Mouse (Mus musculus) myocyte (in vitro differentiated cells): ENCODE data around the gene Retnlb. TPM values are rescaled to one million over a fixed set of nuclear protein-coding genes. Genes with fewer than 3 reads are reported as not detected.

ENCODE experiments used
- H3K27me3 ChIP-seq: one replicate; pipeline ENCODE4 v1.6.1; 2011; ENCODE audit not compliant: control insufficient read depth, insufficient read depth, insufficient read length
- H3K36me3 ChIP-seq: one replicate; pipeline ENCODE4 v1.6.1; 2011; ENCODE audit not compliant: control insufficient read depth, insufficient read depth
- H3K4me2 ChIP-seq: one replicate; pipeline ENCODE4 v1.6.1; 2011; ENCODE audit warnings: low read depth, control low read depth
- H3K4me3 ChIP-seq: one replicate; pipeline ENCODE4 v1.5.1; 2011; ENCODE audit warnings: mild to moderate bottlenecking, control low read depth, moderate library complexity
- H3K79me2 ChIP-seq: one replicate; pipeline ENCODE4 v1.6.1; 2011; ENCODE audit not compliant: control insufficient read depth, insufficient read depth
- H3ac ChIP-seq: one replicate; pipeline ENCODE4 v1.6.1; 2011; ENCODE audit not compliant: control insufficient read depth, insufficient read length
- CEBPB ChIP-seq: IDR thresholded peaks from 2 replicates; pipeline ENCODE4 v1.6.1; 2011; ENCODE audit warnings: mild to moderate bottlenecking, moderate library complexity; ENCODE audit not compliant: poor library complexity, insufficient read depth, severe bottlenecking
- E2F4 ChIP-seq: IDR thresholded peaks from one replicate; pipeline ENCODE4 v1.6.1; 2011; ENCODE audit warnings: mild to moderate bottlenecking, control low read depth, moderate library complexity; ENCODE audit not compliant: insufficient read depth
- MAX ChIP-seq: IDR thresholded peaks from one replicate; pipeline ENCODE4 v1.6.1; 2011; ENCODE audit warnings: low read depth, mild to moderate bottlenecking, control low read depth
- MYOD1 ChIP-seq, 3 experiments: IDR thresholded peaks; one replicate each; pipeline ENCODE4 v1.6.1; 2011; ENCODE audit warnings: control low read depth in 2 of 3, low read depth in 2 of 3, mild to moderate bottlenecking in 2 of 3, moderate library complexity in 1 of 3; ENCODE audit not compliant: insufficient read length in 2 of 3, control insufficient read depth in 1 of 3
- MYOG ChIP-seq, 3 experiments: IDR thresholded peaks; one replicate each; pipeline ENCODE4 v1.6.1; 2011; ENCODE audit warnings: control low read depth in 2 of 3, low read depth in 2 of 3, mild to moderate bottlenecking in 2 of 3; ENCODE audit not compliant: insufficient read length in 2 of 3, control insufficient read depth in 1 of 3, insufficient read depth in 1 of 3
- POLR2A ChIP-seq: IDR thresholded peaks from one replicate; pipeline ENCODE4 v1.6.1; 2011; ENCODE audit warnings: low read depth, mild to moderate bottlenecking, control low read depth, moderate library complexity; ENCODE audit not compliant: insufficient read length
- POLR2AphosphoS2 ChIP-seq: IDR thresholded peaks from one replicate; pipeline ENCODE4 v1.6.1; 2011; ENCODE audit warnings: low read depth, control low read depth; ENCODE audit not compliant: insufficient read length
- REST ChIP-seq: IDR thresholded peaks from one replicate; pipeline ENCODE4 v1.6.1; 2011; ENCODE audit warnings: mild to moderate bottlenecking, control low read depth, moderate library complexity; ENCODE audit not compliant: insufficient read depth, insufficient read length
- SRF ChIP-seq: IDR thresholded peaks from one replicate; pipeline ENCODE4 v1.6.1; 2011; ENCODE audit warnings: low read depth; ENCODE audit not compliant: control insufficient read depth, insufficient read length
- TCF12 ChIP-seq: IDR thresholded peaks from one replicate; pipeline ENCODE4 v1.6.1; 2011; ENCODE audit warnings: mild to moderate bottlenecking, control low read depth; ENCODE audit not compliant: poor library complexity, insufficient read depth, severe bottlenecking
- TCF3 ChIP-seq: IDR thresholded peaks from one replicate; pipeline ENCODE4 v1.6.1; 2011; ENCODE audit warnings: low read depth, control low read depth; ENCODE audit not compliant: insufficient read length
- USF1 ChIP-seq: IDR thresholded peaks from one replicate; pipeline ENCODE4 v1.6.1; 2011; ENCODE audit warnings: low read depth, mild to moderate bottlenecking, control low read depth, moderate library complexity
- polyA plus RNA-seq: library from polyadenylated mRNA; unstranded; fragments of >200 nt; fragmentation: generic; extraction: Trizol; gene quantifications from one replicate; pipeline ENCODE4 v1.2.1, GENCODE M21; 2012; ENCODE audit warnings: missing spikeins

Gene Retnlb
- polyA plus RNA-seq, result not detected

DNA sequence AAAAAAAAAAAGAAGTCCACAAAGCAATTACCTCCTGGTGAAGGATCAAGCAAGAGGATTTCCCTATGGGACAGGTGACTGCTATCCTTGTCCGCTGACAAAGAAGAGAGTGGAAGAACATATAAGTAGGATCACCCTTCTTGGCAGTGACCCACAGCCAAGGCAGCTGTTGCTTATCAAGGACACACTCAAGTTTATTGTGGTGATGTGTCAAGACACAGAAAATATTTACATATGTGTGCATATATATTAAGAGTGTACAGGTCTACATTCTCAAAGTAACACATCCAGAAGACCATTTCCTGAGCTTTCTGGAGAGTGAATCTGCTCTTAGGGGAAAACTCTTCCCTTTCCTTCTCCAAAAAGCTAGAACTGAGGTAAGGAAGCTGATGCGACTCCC, at the start of gene Retnlb:
Retnlb (plus strand) TSS at position 162 of the 400 bp plus-strand sequence.
- no peak within 1 kb of the TSS for H3ac ChIP-seq
- no peaks in the 10 kb centered on the region for H3K36me3 ChIP-seq
- no peak within 1 kb of the TSS for H3K4me2 ChIP-seq
- H3K79me2 ChIP-seq, result no peaks in the 10 kb centered on the region
- no peak for TF ChIP-seq REST
- TF ChIP-seq MAX, result no peak
- TF ChIP-seq POLR2A, result no peak
- no peak for TF ChIP-seq MYOD1 (IDR thresholded peaks at IDR 0.05; ENCODE audit: control insufficient read depth in 1 of 3, insufficient read length in 2 of 3, low read depth in 2 of 3)
- no peak for TF ChIP-seq CEBPB
- no peak for TF ChIP-seq TCF12
- no peak for TF ChIP-seq E2F4
- no peak for TF ChIP-seq TCF3
- no peak for TF ChIP-seq USF1
- TF ChIP-seq MYOG (IDR thresholded peaks at IDR 0.05; ENCODE audit: control insufficient read depth in 1 of 3, insufficient read depth in 1 of 3, insufficient read length in 2 of 3, low read depth in 2 of 3), result no peak
- TF ChIP-seq POLR2AphosphoS2, result no peak
- no peak for TF ChIP-seq SRF
- H3K4me3 ChIP-seq, result no peak within 1 kb of the TSS
- H3K27me3 ChIP-seq, result no peaks in the 10 kb centered on the region

DNA sequence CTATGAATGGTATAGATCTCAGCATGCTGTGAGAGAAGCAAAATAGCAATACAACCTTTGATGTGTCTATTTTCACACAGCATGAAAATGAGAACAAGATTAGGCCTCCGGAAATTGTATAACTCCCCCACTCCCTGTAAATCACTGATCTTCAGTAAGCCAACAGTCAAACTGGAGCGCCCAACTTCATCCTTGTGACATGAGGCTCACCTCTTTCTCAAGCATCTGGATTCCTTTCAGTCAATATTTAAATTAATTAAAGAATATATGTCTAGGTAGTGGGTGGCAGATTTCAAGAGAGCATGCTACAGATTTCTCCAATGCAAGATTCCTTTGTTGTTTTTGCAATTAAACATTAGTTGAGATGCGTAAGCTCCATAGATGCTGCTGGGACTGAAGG, 47.5 kb upstream of the Retnlb start:
- no peak overlapping the region for H3ac ChIP-seq
- H3K36me3 ChIP-seq, result no peaks in the 10 kb centered on the region
- H3K27me3 ChIP-seq, result no peaks in the 10 kb centered on the region
- H3K4me2 ChIP-seq, result no peak overlapping the region
- H3K79me2 ChIP-seq, result no peaks in the 10 kb centered on the region
- H3K4me3 ChIP-seq, result no peak overlapping the region
- TF ChIP-seq E2F4, result no peak
- no peak for TF ChIP-seq TCF12
- no peak for TF ChIP-seq MYOG (IDR thresholded peaks at IDR 0.05; ENCODE audit: control insufficient read depth in 1 of 3, insufficient read depth in 1 of 3, insufficient read length in 2 of 3, low read depth in 2 of 3)
- TF ChIP-seq CEBPB, result no peak
- no peak for TF ChIP-seq REST
- TF ChIP-seq USF1, result no peak
- TF ChIP-seq SRF, result no peak
- no peak for TF ChIP-seq TCF3

DNA sequence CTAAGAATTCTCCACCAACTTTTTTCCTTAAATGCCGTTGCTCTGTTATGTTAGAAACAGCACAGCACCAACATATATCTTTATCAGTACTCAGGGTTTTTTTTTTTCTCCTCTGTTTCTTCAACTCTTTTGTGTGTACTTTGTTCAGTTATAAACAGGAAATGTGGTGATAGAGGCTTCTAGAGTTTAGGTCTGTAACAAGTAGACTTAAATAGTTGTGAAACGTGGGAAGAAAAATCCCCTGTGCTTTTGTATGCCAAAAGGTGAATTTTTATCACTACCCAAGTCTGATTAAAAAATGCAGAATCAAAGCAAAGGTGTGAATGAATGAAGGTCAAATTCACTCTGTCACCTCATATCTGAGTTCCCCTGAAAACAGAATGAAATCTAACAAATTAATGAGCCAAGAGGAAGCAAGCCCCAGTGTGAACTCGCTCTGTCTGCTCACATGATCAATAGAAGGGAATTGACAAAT, 44.6 kb upstream of the Retnlb start, which contains the start of gene Trat1:
Trat1 (minus strand) TSS at position 51 of the 475 bp plus-strand sequence.
- H3K4me3 ChIP-seq, result no peak within 1 kb of the TSS

DNA sequence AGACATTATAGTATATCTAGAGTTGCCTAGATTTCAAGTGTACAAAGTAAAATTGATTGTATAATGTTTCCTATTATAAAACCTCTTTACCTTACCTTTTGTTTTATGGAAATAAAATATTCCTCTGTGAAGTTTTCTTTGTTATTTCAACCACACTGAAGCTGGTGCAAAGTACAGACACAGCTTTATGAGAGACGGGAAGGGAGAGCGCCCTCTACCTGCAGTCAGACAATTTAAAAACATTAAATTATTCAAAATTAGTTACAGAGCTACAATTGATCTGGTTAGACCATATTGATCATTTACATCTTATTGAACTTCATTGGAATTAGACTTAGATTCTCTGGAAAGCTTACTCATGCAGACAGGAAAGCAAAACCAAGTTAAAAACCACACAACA, 39.4 kb upstream of the Retnlb start:
- TF ChIP-seq CEBPB, result no peak
- no peak for TF ChIP-seq MAX
- no peak for TF ChIP-seq TCF12
- TF ChIP-seq POLR2AphosphoS2, result no peak
- TF ChIP-seq E2F4, result no peak
- TF ChIP-seq REST, result no peak
- TF ChIP-seq MYOD1 (IDR thresholded peaks at IDR 0.05; ENCODE audit: control insufficient read depth in 1 of 3, insufficient read length in 2 of 3, low read depth in 2 of 3), result no peak
- no peak for TF ChIP-seq TCF3
- TF ChIP-seq MYOG (IDR thresholded peaks at IDR 0.05; ENCODE audit: control insufficient read depth in 1 of 3, insufficient read depth in 1 of 3, insufficient read length in 2 of 3, low read depth in 2 of 3), result no peak
- no peak for TF ChIP-seq POLR2A
- TF ChIP-seq SRF, result no peak
- TF ChIP-seq USF1, result no peak
- Histone ChIP-seq H3K27me3 (no peaks in the 10 kb centered on the region), H3K4me2 (no peak overlapping the region), H3K79me2 (no peaks in the 10 kb centered on the region), H3K4me3 (no peak overlapping the region), H3K36me3 (no peaks in the 10 kb centered on the region), H3ac (no peak overlapping the region)

More for the DNA sequence above, 44.6 kb upstream of the Retnlb start, which contains the start of gene Trat1:
- H3K79me2 ChIP-seq, result no peaks in the 10 kb centered on the region
- no peaks in the 10 kb centered on the region for H3K36me3 ChIP-seq
- H3K4me2 ChIP-seq, result no peak within 1 kb of the TSS
- no peak within 1 kb of the TSS for H3ac ChIP-seq
- no peaks in the 10 kb centered on the region for H3K27me3 ChIP-seq
- TF ChIP-seq MYOD1 (IDR thresholded peaks at IDR 0.05; ENCODE audit: control insufficient read depth in 1 of 3, insufficient read length in 2 of 3, low read depth in 2 of 3) (no peak), MAX (no peak), E2F4 (no peak), POLR2A (no peak), USF1 (no peak), TCF12 (no peak), REST (no peak)

DNA sequence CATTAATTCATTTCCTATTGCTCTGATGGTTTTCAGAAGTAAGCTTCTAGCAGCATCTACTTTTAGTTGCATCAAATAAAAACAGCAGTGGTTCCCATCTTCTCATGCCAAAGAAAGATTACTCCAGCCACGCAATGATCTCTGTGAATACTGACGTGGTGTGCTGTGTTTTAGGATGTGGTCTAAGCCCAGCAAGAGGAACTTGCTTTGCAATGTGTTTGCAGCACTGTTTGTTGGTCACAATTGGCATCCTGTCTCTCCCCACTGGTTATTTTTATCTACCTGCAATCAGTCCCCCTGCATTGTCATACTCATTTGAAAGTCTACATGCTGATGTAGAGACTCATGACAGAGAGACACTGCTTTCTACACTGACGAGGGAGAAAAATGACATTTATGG, 30.4 kb upstream of the Retnlb start:
- Histone ChIP-seq H3K27me3 (no peaks in the 10 kb centered on the region), H3K4me2 (no peak overlapping the region), H3K4me3 (no peak overlapping the region), H3K79me2 (no peaks in the 10 kb centered on the region), H3K36me3 (no peaks in the 10 kb centered on the region), H3ac (no peak overlapping the region)
- TF ChIP-seq SRF, result no peak
- TF ChIP-seq USF1, result no peak
- TF ChIP-seq POLR2A, result no peak
- TF ChIP-seq MYOG (IDR thresholded peaks at IDR 0.05; ENCODE audit: control insufficient read depth in 1 of 3, insufficient read depth in 1 of 3, insufficient read length in 2 of 3, low read depth in 2 of 3), result no peak
- no peak for TF ChIP-seq E2F4
- no peak for TF ChIP-seq MAX
- no peak for TF ChIP-seq CEBPB
- TF ChIP-seq MYOD1 (IDR thresholded peaks at IDR 0.05; ENCODE audit: control insufficient read depth in 1 of 3, insufficient read length in 2 of 3, low read depth in 2 of 3), result no peak
- no peak for TF ChIP-seq TCF12
- no peak for TF ChIP-seq REST
- no peak for TF ChIP-seq POLR2AphosphoS2
- TF ChIP-seq TCF3, result no peak
